Mouse (Mus musculus) cerebellum, postnatal 14 days (tissue): ENCODE measurements around the gene Fzd7.

Source experiments
- DNase-seq, 2 experiments: peaks; one replicate each; pipeline ENCODE4 v3.0.0; 2021; ENCODE audit warnings: mixed read lengths in 2 of 2

The Fzd7 gene

GRCm38 (mm10) chr1:59472368-59473180 is 9.7 kb upstream of the Fzd7 start:
- no peak for DNase-seq

GRCm38 (mm10) chr1:59473181-59473555 is 9.1 kb upstream of the Fzd7 start:
- DNase-seq = no peak

DNA sequence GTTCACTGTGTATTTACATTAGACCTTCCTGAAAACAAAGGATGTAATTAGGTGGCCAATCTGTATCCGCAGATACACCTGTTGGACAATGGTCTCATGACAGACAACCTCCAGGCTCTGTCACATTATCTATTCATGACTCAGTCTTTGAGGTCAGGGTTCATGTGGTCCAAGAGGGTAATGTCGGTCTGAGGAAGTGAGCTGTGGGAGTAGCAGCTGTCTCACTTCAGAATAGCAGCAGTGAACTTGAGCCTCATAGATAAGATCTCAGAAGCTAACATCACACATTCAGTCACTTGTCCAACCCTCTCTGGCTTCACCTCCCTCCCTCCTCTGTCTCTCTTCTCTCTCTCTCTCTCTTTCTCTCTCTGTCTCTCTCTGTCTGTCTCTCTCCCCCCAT is 6.6 kb upstream of the Fzd7 start:
- DNase-seq = no peak

DNA sequence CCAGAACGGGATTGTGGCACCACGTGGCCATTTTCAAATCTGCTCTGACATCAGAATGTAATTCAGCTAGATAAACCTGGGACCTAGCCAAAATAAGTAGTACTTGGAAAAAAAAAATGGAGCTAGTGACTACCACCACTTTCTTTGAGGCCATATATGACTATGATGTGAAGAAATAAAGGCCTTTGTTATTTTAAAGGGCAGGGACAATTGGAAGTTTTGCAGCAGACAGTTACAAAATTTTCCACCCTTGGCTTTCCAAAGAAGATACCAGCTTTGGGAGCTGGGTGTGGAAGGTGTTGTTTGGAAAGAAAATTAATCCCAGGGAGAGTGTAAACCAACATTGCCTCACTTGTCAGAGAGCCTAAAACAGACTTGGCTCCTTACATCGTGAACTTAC is 3.3 kb upstream of the Fzd7 start:
- DNase-seq = no peak

- no peak for DNase-seq
Measured at GRCm38 (mm10) chr1:59480821-59481455, 1.3 kb upstream of the Fzd7 start.

DNA sequence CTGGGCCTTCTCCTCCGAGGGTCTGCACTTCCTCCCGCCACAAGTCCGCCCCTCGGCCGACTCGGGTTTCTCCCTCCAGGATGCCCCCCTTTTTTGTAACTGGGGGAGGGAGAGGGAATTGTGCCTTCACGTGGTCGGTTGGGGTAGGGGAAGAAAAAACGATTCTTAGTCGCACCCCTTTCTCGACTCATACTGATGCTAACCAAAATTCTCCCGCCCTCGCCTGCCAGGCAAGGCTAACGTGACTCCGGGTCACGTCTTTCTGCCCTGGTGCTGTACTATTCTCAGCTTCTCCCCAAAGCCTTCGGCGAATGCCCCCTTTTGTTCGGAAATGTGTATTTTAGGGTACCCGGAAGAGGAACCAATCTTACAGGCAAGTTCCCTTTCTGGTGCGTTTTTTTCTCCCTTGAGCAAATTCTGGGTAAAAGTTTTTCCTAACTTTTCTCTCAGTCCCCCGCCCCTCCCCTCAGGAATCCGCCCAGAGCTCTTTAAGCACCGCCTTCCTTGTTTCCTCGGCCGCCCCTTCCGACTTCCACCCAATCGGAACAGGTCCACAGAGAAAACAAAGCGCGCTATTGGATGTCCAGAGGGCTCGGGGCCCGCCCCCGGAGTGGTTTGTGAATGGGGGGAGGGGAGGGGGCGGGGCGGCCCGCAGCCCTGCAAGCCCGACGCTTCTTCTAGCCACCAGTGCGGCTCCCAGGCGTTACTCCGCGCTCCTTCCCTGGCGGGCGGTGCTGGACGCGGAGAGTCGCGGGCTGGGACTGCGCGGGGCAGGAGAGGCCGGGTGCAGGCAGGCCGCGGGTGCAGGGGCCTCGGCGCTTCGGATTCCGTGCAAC is 550 bp upstream of the Fzd7 start:
- peak; percentile 94 to 95 for DNase-seq

DNA sequence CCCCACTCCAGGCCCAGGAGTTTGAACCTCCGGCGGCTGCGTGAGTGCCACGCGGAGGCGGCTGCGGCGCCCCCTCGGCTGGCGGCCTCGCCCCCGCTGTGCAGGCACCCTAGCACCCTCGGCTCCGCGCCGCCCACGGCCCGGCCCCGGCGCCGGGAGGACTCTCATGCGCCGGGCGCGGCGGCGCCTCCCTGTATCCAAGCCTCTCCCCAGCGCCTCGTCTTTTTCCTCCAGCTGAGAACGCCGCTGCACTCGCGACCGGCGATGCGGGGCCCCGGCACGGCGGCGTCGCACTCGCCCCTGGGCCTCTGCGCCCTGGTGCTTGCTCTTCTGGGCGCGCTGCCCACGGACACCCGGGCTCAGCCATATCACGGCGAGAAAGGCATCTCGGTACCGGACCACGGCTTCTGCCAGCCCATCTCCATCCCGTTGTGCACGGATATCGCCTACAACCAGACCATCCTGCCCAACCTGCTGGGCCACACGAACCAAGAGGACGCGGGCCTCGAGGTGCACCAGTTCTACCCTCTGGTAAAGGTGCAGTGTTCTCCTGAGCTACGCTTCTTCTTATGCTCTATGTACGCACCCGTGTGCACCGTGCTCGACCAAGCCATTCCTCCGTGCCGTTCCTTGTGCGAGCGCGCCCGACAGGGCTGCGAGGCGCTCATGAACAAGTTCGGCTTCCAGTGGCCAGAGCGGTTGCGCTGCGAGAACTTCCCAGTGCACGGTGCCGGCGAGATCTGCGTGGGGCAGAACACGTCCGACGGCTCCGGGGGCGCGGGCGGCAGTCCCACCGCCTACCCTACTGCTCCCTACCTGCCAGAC is 684 bp downstream of the Fzd7 start:
- peak; percentile 69 to 74 for DNase-seq

- peak; percentile 96 to 97 for DNase-seq
Measured at GRCm38 (mm10) chr1:59483521-59484245, 1.5 kb downstream of the Fzd7 start.

GRCm38 (mm10) chr1:59484314-59484713 is 2.1 kb downstream of the Fzd7 start:
- no peak for DNase-seq

DNA sequence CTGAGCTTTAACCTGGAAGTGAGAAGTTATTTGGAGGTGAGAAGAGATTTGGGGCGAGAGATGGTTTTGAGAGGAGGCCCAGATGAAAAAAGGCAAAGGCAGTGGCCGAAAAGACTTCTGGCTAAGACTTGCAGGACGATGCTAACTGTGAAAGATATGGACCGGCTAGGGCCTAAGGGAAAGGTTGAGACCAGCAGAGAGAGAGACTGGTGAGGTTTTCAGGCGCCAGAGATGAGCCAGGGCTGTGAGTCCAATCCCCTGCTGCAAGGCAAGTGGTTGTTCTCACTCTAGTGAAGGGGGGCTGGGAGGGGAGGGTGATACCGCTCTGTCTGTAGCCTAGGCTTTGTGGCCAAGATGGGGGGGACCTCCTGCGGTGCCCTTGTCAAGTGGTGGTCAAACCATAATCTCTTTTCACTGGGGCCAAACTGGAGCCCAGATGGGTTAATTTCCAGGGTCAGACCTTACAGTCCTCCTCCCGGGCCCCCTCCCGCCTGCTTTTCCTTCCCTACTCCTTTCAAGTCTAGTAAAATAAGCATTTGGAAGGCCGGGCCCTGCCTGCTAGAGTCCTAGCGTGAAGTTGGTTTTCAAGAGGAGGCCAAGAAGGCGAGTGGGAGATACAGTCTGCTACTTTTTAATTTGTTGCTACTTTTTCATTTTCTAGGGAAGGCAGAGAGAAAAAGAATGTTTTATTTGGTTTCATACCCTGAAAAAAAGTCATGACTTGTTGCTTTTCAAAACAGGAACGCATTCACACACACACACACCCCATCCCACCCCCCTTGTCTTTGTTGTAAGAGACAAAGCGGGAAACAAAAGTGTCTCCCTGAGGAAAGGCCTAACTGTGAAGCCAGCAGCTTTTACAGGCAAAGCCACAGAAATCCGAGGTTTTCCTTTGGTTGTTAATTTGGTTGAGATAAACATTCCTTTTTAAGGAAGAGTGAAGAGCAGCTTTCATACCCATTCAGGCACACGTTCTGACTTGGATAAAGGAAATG is 2.9 kb downstream of the Fzd7 start:
- DNase-seq = peak; percentile 72 to 74

DNA sequence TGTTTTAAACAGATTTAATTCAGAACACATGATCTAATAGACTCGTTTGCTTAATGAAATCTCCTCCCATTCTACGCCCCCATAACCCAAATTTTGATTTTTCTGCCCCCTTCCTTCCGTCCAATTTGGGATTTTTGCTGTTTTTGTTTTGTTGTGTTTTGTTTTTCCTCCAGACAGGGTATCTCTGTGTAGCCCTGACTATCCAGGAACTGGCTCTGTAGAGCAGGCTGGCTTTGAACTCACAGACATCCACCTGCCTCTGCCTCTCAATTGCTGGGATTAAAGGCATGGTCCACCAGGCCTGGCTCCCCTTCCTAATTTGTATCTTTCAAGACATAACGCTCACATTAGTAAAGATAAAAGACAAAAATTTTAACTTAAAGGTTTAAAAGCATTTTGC is 3.6 kb downstream of the Fzd7 start:
- no peak for DNase-seq

- peak in 1 of 2 experiments; percentile 41 for DNase-seq
Measured at GRCm38 (mm10) chr1:59487651-59488051, 5.4 kb downstream of the Fzd7 start.

GRCm38 (mm10) chr1:59488481-59488880 is 6.3 kb downstream of the Fzd7 start:
- no peak for DNase-seq

DNA sequence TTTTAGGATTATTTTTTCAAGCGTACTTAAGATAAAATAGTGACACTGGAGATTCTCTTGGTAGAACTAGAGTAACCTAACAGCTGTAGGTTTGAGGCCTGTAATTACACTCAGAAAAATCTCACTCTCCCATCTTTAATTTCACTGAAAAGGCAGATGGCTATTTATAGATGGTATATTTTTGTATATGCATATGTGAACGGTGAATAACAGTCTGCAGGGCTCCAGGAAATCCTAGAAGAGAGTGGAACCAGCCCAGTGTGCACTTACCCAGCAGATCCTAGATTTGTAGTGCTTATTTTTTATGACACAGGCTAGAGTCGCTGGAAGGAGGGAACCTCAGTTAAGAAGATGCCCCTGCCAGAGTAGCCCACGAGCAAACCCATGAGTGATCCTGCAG is 6.8 kb downstream of the Fzd7 start:
- no peak for DNase-seq

DNA sequence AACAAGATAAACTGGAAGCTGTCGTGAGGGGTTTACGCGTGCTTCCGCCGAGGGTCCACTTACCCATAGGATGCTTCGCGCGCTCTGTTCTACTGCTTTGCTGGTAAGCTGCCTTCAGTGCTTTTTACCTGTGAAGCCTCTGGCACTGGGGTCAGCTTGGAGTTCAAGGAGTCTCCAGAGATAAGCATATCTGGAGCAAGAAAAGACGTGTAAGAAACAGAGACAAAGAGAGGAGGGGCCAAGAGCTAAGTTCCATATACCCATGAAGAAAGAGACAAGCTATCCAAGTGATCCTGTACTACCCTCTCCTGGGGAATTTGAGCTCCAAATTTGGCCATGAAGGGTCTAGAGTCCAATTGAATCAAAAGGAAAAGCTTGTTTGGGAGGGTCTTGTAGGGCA is 9.3 kb downstream of the Fzd7 start:
- no peak for DNase-seq

- DNase-seq = no peak
Measured at GRCm38 (mm10) chr1:59492432-59492831, 10.2 kb downstream of the Fzd7 start.

- DNase-seq = no peak
Measured at GRCm38 (mm10) chr1:59495970-59496369, 13.7 kb downstream of the Fzd7 start.

DNA sequence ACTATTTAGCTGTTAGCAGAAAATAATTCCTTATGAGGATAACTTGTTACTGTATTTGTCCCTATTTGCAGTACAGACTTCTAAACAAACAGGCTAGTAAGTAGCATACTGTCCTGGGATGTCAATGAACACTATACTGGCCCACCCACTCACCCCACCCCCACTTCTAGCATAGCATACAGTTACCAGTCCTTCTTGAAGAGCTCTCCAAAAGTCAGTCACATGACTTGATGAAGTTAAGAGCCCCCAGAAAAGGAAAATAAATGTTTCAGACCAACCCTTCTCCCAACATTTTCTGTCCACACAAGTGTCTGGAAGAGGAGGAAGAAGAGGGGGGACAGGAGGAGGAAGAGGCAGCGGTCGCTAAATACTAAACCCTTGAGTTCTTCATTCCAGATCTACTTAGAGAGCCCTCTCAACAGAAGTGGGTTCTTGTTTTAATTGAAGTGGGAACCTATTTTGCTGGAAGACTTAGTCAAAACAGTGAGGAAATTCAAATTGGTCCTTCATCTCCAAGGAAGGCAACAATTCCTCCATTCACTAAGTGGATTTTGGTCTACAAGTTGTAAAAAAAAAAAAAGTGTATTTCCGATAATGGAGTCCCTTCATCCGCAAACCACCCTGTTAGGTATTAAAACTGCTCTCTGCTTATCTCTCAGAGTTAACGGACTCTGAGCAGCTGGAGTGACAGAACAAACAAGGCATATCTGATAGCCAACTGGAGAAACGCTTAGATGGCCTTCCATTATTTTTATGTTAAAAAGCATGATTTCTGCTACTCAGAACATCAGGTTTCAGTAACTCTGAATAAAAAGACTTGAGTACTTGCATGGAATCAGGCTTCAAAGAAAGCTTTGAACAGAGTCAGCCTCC is 15.8 kb downstream of the Fzd7 start:
- DNase-seq = no peak

GRCm38 (mm10) chr1:59499327-59499726 is 17.1 kb downstream of the Fzd7 start:
- DNase-seq = no peak

GRCm38 (mm10) chr1:59502355-59502754 is 20.1 kb downstream of the Fzd7 start:
- no peak for DNase-seq
